Mouse (Mus musculus) limb, embryonic 11.5 days (tissue): ENCODE results near the gene Akt2. TPM values are rescaled to one million over a fixed set of nuclear protein-coding genes. Genes with fewer than 3 reads are reported as not detected.

Experiments
- ATAC-seq: fragments of 200-750 bp; cut with Nextera tagmentation; 2 replicates; pipeline ENCODE4 v1.8.0; 2017; ENCODE audit warnings: low read depth; ENCODE audit not compliant: insufficient number of reproducible peaks, low FRiP score, low TSS enrichment
- DNase-seq: peaks from one replicate; pipeline ENCODE4 v3.0.0-alpha.2; 2015; ENCODE audit warnings: low spot score
- H3K27ac ChIP-seq: fragments of 300-500 bp; sonication (generic); replicated peaks from 2 replicates; pipeline ENCODE4 v1.5.1; 2014; ENCODE audit warnings: low read depth, mild to moderate bottlenecking, low read length
- H3K27me3 ChIP-seq: fragments of 300-500 bp; sonication (generic); 2 replicates; pipeline ENCODE4 v1.6.1; 2014; ENCODE audit warnings: mild to moderate bottlenecking, low read length, mixed read lengths; ENCODE audit not compliant: control insufficient read depth, insufficient read depth
- H3K36me3 ChIP-seq: fragments of 300-500 bp; sonication (generic); 2 replicates; pipeline ENCODE4 v1.6.1; 2014; ENCODE audit warnings: mild to moderate bottlenecking, low read length, moderate library complexity, mixed read lengths; ENCODE audit not compliant: control insufficient read depth, insufficient read depth
- H3K4me1 ChIP-seq: fragments of 300-500 bp; sonication (generic); 2 replicates; pipeline ENCODE4 v1.6.1; 2014; ENCODE audit warnings: low read length, mixed read lengths; ENCODE audit not compliant: control insufficient read depth, insufficient read depth
- H3K4me2 ChIP-seq: fragments of 300-500 bp; sonication (generic); 2 replicates; pipeline ENCODE4 v1.6.1; 2014; ENCODE audit warnings: low read depth, mild to moderate bottlenecking, moderate library complexity; ENCODE audit not compliant: severe bottlenecking
- H3K4me3 ChIP-seq: fragments of 300-500 bp; sonication (generic); 2 replicates; pipeline ENCODE4 v1.5.1; 2014; ENCODE audit warnings: low read depth, low read length
- H3K9ac ChIP-seq: fragments of 300-500 bp; sonication (generic); 2 replicates; pipeline ENCODE4 v1.6.1; 2014; ENCODE audit warnings: mild to moderate bottlenecking, low read length
- H3K9me3 ChIP-seq: fragments of 300-500 bp; sonication (generic); 2 replicates; pipeline ENCODE4 v1.6.1; 2016; ENCODE audit warnings: low read length; ENCODE audit not compliant: control insufficient read depth
- WGBS: fragments of 180-500 bp; shearing (Covaris S2); extraction: QIAGEN DNeasy Blood & Tissue Kit; methylation state at CpG from one replicate; pipeline ENCODE4 v1.1.7; 2014; 5-methylcytosine and 5-hydroxymethylcytosine counted together
- polyA plus RNA-seq: library from polyadenylated mRNA; unstranded; fragments of >200 nt; fragmentation: Nextera tagmentation; extraction: Ambion mirVana; gene quantifications from 2 replicates; pipeline ENCODE4 v1.2.1, GENCODE M21; 2014

Gene Akt2
- polyA plus RNA-seq, 1 experiment from 2014 or later: 85.7 TPM

DNA sequence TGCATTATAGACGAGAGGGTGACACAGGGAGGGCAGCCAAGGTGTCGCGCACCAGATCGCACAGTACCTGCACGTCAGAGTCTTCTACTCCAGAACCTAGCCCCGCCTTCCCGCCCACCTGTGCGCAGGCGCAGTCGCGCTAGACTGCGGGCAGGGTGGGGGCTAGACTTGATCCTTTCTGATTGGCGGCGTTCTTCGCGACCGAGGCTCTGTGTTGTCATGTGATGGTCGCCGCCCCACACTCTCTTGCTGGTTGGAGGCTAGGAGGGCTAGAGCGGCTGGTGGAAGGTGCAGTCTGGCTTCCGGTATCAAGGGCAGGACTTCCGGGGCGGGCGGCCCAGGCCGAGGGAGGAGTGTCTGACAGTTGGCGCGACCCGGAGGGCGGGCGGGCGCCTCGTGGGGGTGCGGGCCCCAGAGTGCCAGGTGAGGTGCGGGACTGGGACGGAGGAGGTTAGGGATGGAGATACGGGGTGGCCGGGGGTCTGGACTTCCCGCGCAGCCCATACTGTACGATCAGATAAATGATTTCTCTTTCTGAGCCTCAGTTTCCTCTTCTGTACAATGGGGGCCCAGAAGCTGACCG is 38.3 kb upstream of the Akt2 start, which contains the start of the genes Pld3 and 2310022A10Rik:
Gene Pld3, minus strand, starts transcription at position 288 of the 583 bp plus-strand sequence.
Gene 2310022A10Rik, plus strand, starts transcription at position 303 of the 583 bp plus-strand sequence.
- Histone ChIP-seq H3K9me3 (no peaks in the 10 kb centered on the region), H3K36me3 (0 out of 2 replicates have a peak, but pooled peaks cover 4% of the 10 kb centered on the region), H3K4me2 (peak within 1 kb of the TSS; percentile 47), H3K27ac (no peak within 1 kb of the TSS), H3K27me3 (no peaks in the 10 kb centered on the region), H3K4me1 (0 out of 2 replicates have a peak, but pooled peaks cover 4% of the 10 kb centered on the region), H3K4me3 (peak within 1 kb of the TSS; percentile 71), H3K9ac (peak within 1 kb of the TSS; percentile 66)
- ATAC-seq: peak; percentile 99
- WGBS: under 1% methylated on average over 39 of the region's 41 CpGs
- peak; percentile 96 for DNase-seq

DNA sequence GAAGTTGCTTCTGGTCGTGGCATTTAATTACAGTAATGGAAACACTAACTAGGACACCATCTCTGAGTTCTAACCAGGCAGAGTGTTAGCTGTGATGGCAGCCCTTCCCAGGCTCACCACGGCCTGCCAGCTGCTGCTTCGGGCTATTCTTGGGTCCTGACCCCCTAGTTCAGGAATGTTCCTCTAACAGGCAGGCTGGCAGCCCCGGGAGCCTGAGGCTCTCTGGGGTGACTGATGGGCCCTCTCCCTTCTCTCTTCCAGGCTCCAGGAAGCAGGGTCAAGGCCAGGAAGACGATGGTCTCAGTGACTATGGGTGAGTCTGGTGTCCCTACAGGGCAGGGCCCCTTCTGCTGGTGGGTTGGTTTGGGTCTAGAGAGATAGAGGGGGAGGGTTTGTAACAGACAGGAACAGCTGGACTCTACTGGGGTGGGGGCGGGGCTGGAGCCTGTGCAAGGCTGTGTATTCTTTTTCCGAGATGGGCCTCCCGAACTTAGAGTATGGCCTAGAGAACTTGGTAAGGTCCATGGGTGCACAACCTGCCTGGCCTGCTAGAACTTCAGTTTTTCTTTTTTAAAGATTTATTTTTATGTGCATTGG is 31.0 kb upstream of the Akt2 start:
- H3K9ac ChIP-seq: no peak overlapping the region
- WGBS: 78% methylated on average over 8 of the region's 8 CpGs

DNA sequence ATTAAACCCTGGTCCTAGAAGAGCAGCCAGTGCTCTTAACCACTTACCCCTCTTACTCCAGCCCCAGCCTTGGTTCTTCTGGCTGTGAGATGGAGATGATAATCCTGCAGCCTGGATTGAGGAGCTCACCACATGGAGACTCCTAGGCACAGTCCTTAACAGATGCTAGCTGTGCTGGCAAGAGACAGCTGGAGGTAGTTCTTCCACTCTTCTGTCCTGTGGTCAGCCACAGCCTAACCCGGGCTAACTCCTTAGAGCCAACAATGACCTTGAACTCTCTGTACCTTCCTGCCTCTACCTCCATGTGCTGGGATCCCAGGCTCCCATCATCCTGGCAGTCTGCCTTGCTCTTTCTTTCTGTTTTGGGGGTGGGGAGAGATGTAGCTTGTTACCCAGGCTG is 30.4 kb upstream of the Akt2 start:
- ATAC-seq (no peak), DNase-seq (no peak)
- 89% methylated on average over 1 of the region's 1 CpGs for WGBS
- Histone ChIP-seq H3K27me3 (no peaks in the 10 kb centered on the region), H3K4me2 (no peak overlapping the region), H3K9ac (no peak overlapping the region), H3K4me3 (no peak overlapping the region), H3K9me3 (no peaks in the 10 kb centered on the region), H3K4me1 (no peaks in the 10 kb centered on the region), H3K36me3 (peaks cover 12% of the 10 kb centered on the region; the same call in 1 of the 2 replicates), H3K27ac (no peak overlapping the region)

More for the DNA sequence above, 31.0 kb upstream of the Akt2 start:
- H3K27ac ChIP-seq: no peak overlapping the region
- H3K4me3 ChIP-seq: no peak overlapping the region
- H3K9me3 ChIP-seq: no peaks in the 10 kb centered on the region
- ATAC-seq (0 out of 2 replicates have a peak, but pooled peaks have one; percentile 13), DNase-seq (no peak)
- no peaks in the 10 kb centered on the region for H3K27me3 ChIP-seq
- no peaks in the 10 kb centered on the region for H3K4me1 ChIP-seq
- peaks cover 14% of the 10 kb centered on the region; the same call in 1 of the 2 replicates for H3K36me3 ChIP-seq
- H3K4me2 ChIP-seq: no peak overlapping the region

DNA sequence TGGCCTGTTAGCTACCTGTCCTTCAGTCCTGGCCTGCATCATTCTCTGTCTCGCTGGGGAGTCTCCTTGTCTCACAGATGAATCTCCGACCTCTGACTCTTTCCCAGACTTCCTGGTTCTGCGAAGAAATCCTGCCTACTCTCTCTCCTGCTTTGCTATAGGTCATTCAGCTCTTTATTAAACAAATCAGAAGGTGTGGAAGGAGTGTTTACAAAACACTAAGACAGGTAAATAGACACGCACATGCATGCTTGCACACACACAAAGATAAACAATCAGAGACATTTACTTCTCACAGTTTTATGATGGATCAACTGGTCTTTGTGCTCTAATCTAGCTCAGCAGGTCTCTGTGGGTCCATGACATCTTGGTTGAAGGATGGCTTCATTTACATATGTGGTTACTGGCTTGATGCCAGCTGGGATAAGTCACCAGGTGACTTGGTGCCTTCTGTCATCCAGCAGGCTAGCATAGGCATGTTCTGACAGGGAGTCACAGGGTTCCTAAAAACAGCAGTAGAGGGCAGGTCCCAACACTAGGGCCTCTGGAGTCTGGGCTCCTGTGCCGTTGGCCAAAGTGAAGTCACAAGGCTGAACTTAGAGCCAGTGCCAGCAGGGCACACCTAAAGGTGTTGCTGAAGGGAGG is 21.6 kb upstream of the Akt2 start:
- H3K27ac ChIP-seq: no peak overlapping the region
- DNase-seq (no peak), ATAC-seq (no peak)
- H3K4me1 ChIP-seq: no peaks in the 10 kb centered on the region
- no peak overlapping the region for H3K4me2 ChIP-seq
- no peaks in the 10 kb centered on the region for H3K9me3 ChIP-seq
- H3K4me3 ChIP-seq: no peak overlapping the region
- H3K9ac ChIP-seq: no peak overlapping the region
- H3K36me3 ChIP-seq: peaks cover 20% of the 10 kb centered on the region
- 88% methylated on average over 5 of the region's 5 CpGs for WGBS
- no peaks in the 10 kb centered on the region for H3K27me3 ChIP-seq

DNA sequence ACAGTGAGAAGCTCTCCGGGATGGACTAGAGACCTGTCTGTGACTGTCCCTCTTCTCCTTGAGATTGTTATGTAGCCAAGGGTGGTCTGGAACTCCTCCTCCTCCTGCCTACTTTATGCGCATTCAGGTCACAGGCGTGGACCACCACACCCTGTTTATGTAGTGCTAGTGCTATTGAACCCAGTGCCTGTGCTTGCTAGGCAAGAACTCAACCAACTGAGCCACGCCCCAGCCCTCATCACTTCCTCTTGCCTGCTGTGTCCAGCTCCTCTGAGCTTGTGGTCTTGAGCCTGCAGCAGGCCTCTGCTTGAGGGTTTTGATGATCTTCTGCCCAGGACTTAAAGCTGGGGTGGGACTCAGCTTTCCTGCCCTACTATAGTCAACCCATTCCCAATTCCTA is 19.2 kb upstream of the Akt2 start:
- no peak overlapping the region for H3K9ac ChIP-seq
- H3K27ac ChIP-seq: no peak overlapping the region
- H3K4me1 ChIP-seq: no peaks in the 10 kb centered on the region
- WGBS: 91% methylated on average over 4 of the region's 4 CpGs
- ATAC-seq: no peak
- H3K4me3 ChIP-seq: no peak overlapping the region
- no peaks in the 10 kb centered on the region for H3K9me3 ChIP-seq
- H3K4me2 ChIP-seq: no peak overlapping the region
- H3K36me3 ChIP-seq: peaks cover 21% of the 10 kb centered on the region
- no peaks in the 10 kb centered on the region for H3K27me3 ChIP-seq
- DNase-seq: no peak

DNA sequence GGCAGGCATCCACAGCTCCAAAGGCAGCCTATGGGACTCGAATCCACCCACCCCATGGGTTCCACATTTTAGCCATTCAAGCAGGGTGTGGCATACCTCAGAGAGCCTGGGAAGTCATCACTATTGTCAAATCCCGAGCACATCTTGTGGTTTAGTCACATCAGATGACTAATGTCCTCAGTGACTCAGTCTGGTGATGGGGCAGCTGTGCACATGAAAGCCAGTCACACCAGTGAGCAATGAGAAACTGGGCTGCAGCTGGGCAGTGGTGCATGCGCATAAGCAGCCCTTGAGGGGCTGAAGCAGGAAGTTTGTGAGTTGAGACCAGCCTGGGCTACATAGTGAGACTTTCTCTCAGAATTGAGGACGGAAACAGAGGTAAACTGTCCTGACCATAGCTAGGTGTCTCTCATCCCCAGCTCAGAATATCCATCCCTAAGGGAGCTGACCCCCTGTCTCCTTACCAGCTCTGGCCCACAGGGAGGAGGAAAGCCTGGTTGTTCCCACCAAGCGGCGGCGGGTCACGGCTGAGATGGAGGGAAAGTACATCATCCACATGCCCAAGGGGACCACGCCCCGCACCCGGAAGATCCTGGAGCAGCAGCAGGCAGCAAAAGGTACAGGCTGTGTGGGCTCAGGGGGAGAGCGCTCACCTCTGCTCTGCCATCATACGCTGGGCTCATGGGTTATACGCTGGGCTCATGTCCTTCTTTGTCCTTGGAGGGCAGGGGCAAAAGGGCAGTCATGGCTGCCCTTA is 17.1 kb upstream of the Akt2 start:
- Histone ChIP-seq H3K9me3 (no peaks in the 10 kb centered on the region), H3K36me3 (peaks cover 20% of the 10 kb centered on the region), H3K27ac (no peak overlapping the region), H3K27me3 (no peaks in the 10 kb centered on the region), H3K4me2 (no peak overlapping the region), H3K4me1 (no peaks in the 10 kb centered on the region), H3K4me3 (no peak overlapping the region), H3K9ac (no peak overlapping the region)
- no peak for DNase-seq
- WGBS: 92% methylated on average over 14 of the region's 14 CpGs
- no peak for ATAC-seq

DNA sequence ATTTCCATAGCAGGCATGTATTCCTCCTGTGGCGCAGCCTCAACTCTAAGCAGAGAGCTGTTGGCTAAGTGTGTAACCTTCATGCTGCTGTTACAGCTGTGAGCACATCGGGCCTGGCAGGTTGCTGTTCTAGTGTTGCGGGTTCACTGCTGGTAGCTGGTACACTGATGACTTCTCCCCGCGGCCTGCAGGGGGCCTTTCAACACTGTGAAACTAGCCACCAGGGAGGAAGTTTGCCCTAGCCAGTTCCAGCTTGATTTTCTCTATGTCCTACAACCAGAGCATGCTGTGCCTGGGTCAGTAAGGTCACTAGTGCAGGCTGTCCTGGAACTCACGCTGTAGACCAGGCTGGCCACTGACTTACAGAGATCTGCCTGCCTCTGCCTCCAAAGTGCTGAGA is 14.4 kb upstream of the Akt2 start:
- Histone ChIP-seq H3K9ac (no peak overlapping the region), H3K9me3 (no peaks in the 10 kb centered on the region), H3K27me3 (no peaks in the 10 kb centered on the region), H3K36me3 (peaks cover 23% of the 10 kb centered on the region), H3K4me2 (no peak overlapping the region), H3K4me3 (no peak overlapping the region), H3K4me1 (no peaks in the 10 kb centered on the region), H3K27ac (no peak overlapping the region)
- DNase-seq: peak; percentile 47
- ATAC-seq: no peak
- 64% methylated on average over 6 of the region's 6 CpGs for WGBS

DNA sequence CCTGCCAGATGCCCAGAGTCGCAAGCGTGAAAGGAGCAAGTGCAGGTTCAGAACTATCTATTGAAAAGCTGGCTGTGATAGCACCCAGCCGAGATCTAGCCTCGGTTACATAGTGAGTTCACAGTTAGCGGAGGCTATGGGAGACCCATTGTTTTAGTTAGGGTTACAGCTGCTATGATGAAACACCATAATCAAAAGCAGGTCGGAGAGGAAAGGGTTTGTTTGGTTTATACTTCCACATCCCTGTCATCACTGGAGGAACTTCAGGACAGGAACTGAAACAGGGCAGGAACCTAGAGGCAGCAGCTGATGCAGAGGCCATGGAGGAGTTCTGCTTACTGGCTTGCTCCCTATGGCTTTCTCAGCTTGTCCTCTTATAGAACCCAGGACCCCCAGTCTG is 13.8 kb upstream of the Akt2 start:
- Histone ChIP-seq H3K36me3 (peaks cover 23% of the 10 kb centered on the region), H3K27ac (no peak overlapping the region), H3K4me3 (no peak overlapping the region), H3K4me1 (no peaks in the 10 kb centered on the region), H3K9me3 (no peaks in the 10 kb centered on the region), H3K9ac (no peak overlapping the region), H3K27me3 (no peaks in the 10 kb centered on the region), H3K4me2 (no peak overlapping the region)
- 93% methylated on average over 6 of the region's 6 CpGs for WGBS
- DNase-seq: no peak
- no peak for ATAC-seq
